Mouse (Mus musculus) macrophage (primary cell): Measurements from ENCODE around the gene Bcl11b. TPM values are rescaled to one million over a fixed set of nuclear protein-coding genes. Genes with fewer than 3 reads are reported as not detected.

Experiments
- H3K27ac ChIP-seq: fragments of 350-480 bp; formaldehyde crosslinking; 2 replicates; pipeline ENCODE4 v1.9.0; 2021
- H3K36me3 ChIP-seq: fragments of 350-480 bp; formaldehyde crosslinking; 2 replicates; pipeline ENCODE4 v1.9.0; 2021; ENCODE audit errors: inconsistent target
- H3K4me3 ChIP-seq: fragments of 350-480 bp; formaldehyde crosslinking; 2 replicates; pipeline ENCODE4 v1.9.0; 2021; ENCODE audit errors: inconsistent target
- H3K79me2 ChIP-seq: fragments of 350-480 bp; formaldehyde crosslinking; 2 replicates; pipeline ENCODE4 v1.9.0; 2021; ENCODE audit errors: inconsistent target
- WGBS: methylation state at CpG from one replicate; pipeline ENCODE4 v1.1.7; 2026; ENCODE audit warnings: inconsistent platforms; ENCODE audit not compliant: missing documents; 5-methylcytosine and 5-hydroxymethylcytosine counted together
- polyA plus RNA-seq: library from polyadenylated mRNA; stranded (reverse); fragments of 250-400 nt; gene quantifications from 3 replicates; pipeline ENCODE4 v1.2.4, GENCODE M21; 2018; ENCODE audit warnings: inconsistent platforms

Gene Bcl11b
- polyA plus RNA-seq, 1 experiment from 2014 or later = not detected

- WGBS = 61% methylated on average over 18 of the region's 18 CpGs
- Histone ChIP-seq H3K4me3 (no peak overlapping the region), H3K27ac (no peak overlapping the region), H3K79me2 (no peaks in the 10 kb centered on the region), H3K36me3 (no peaks in the 10 kb centered on the region)
Measured at GRCm38 (mm10) chr12:107969841-107970371, 33.5 kb downstream of the Bcl11b start.

- Histone ChIP-seq H3K36me3 (no peaks in the 10 kb centered on the region), H3K27ac (no peak overlapping the region), H3K4me3 (no peak overlapping the region), H3K79me2 (no peaks in the 10 kb centered on the region)
- 84% methylated on average over 8 of the region's 8 CpGs for WGBS
Measured at GRCm38 (mm10) chr12:107969126-107969525, 34.3 kb downstream of the Bcl11b start.

GRCm38 (mm10) chr12:107968331-107968730 lies 35.1 kb downstream of the Bcl11b start:
- 71% methylated on average over 3 of the region's 3 CpGs for WGBS
- H3K27ac ChIP-seq = no peak overlapping the region
- H3K4me3 ChIP-seq = no peak overlapping the region
- H3K79me2 ChIP-seq = no peaks in the 10 kb centered on the region
- H3K36me3 ChIP-seq = no peaks in the 10 kb centered on the region

GRCm38 (mm10) chr12:107967026-107967425 lies 36.4 kb downstream of the Bcl11b start:
- no peak overlapping the region for H3K27ac ChIP-seq
- no peaks in the 10 kb centered on the region for H3K36me3 ChIP-seq
- H3K79me2 ChIP-seq = no peaks in the 10 kb centered on the region
- 90% methylated on average over 7 of the region's 7 CpGs for WGBS
- H3K4me3 ChIP-seq = no peak overlapping the region

- no peak overlapping the region for H3K4me3 ChIP-seq
- WGBS = 85% methylated on average over 12 of the region's 12 CpGs
- no peaks in the 10 kb centered on the region for H3K36me3 ChIP-seq
- no peaks in the 10 kb centered on the region for H3K79me2 ChIP-seq
- H3K27ac ChIP-seq = no peak overlapping the region
Measured at GRCm38 (mm10) chr12:107965103-107965502, 38.3 kb downstream of the Bcl11b start.

- Histone ChIP-seq H3K36me3 (no peaks in the 10 kb centered on the region), H3K4me3 (no peak overlapping the region), H3K27ac (no peak overlapping the region), H3K79me2 (no peaks in the 10 kb centered on the region)
- 85% methylated on average over 14 of the region's 14 CpGs for WGBS
Measured at GRCm38 (mm10) chr12:107964396-107965085, 38.9 kb downstream of the Bcl11b start.

- 32% methylated on average over 7 of the region's 7 CpGs for WGBS
- Histone ChIP-seq H3K36me3 (no peaks in the 10 kb centered on the region), H3K4me3 (no peak overlapping the region), H3K27ac (no peak overlapping the region), H3K79me2 (no peaks in the 10 kb centered on the region)
Measured at GRCm38 (mm10) chr12:107962852-107963251, 40.5 kb downstream of the Bcl11b start.

- H3K79me2 ChIP-seq = no peaks in the 10 kb centered on the region
- no peaks in the 10 kb centered on the region for H3K36me3 ChIP-seq
- H3K4me3 ChIP-seq = no peak overlapping the region
- no peak overlapping the region for H3K27ac ChIP-seq
- 46% methylated on average over 15 of the region's 15 CpGs for WGBS
Measured at GRCm38 (mm10) chr12:107961843-107962242, 41.6 kb downstream of the Bcl11b start.

- WGBS = 61% methylated on average over 12 of the region's 12 CpGs
- Histone ChIP-seq H3K36me3 (no peaks in the 10 kb centered on the region), H3K79me2 (no peaks in the 10 kb centered on the region), H3K4me3 (no peak overlapping the region), H3K27ac (no peak overlapping the region)
Measured at GRCm38 (mm10) chr12:107960789-107961491, 42.5 kb downstream of the Bcl11b start.

- no peak overlapping the region for H3K4me3 ChIP-seq
- 86% methylated on average over 14 of the region's 14 CpGs for WGBS
- H3K27ac ChIP-seq = no peak overlapping the region
- H3K79me2 ChIP-seq = no peaks in the 10 kb centered on the region
- H3K36me3 ChIP-seq = no peaks in the 10 kb centered on the region
Measured at GRCm38 (mm10) chr12:107960365-107960764, 43.0 kb downstream of the Bcl11b start.

- no peaks in the 10 kb centered on the region for H3K36me3 ChIP-seq
- WGBS = 91% methylated on average over 7 of the region's 8 CpGs
- H3K27ac ChIP-seq = no peak overlapping the region
- no peak overlapping the region for H3K4me3 ChIP-seq
- no peaks in the 10 kb centered on the region for H3K79me2 ChIP-seq
Measured at GRCm38 (mm10) chr12:107959872-107960271, 43.5 kb downstream of the Bcl11b start.

- Histone ChIP-seq H3K79me2 (no peaks in the 10 kb centered on the region), H3K36me3 (no peaks in the 10 kb centered on the region), H3K4me3 (no peak overlapping the region), H3K27ac (no peak overlapping the region)
- WGBS = 88% methylated on average over 16 of the region's 16 CpGs
Measured at GRCm38 (mm10) chr12:107953044-107953684, 50.2 kb downstream of the Bcl11b start.

- Histone ChIP-seq H3K36me3 (no peaks in the 10 kb centered on the region), H3K27ac (no peak overlapping the region), H3K79me2 (no peaks in the 10 kb centered on the region), H3K4me3 (no peak overlapping the region)
- 88% methylated on average over 20 of the region's 20 CpGs for WGBS
Measured at GRCm38 (mm10) chr12:107952318-107952724, 51.1 kb downstream of the Bcl11b start.

- no peaks in the 10 kb centered on the region for H3K36me3 ChIP-seq
- no peaks in the 10 kb centered on the region for H3K79me2 ChIP-seq
- 77% methylated on average over 20 of the region's 20 CpGs for WGBS
- no peak overlapping the region for H3K4me3 ChIP-seq
- H3K27ac ChIP-seq = no peak overlapping the region
Measured at GRCm38 (mm10) chr12:107950667-107951179, 52.7 kb downstream of the Bcl11b start.

- Histone ChIP-seq H3K79me2 (no peaks in the 10 kb centered on the region), H3K36me3 (no peaks in the 10 kb centered on the region), H3K4me3 (no peak overlapping the region), H3K27ac (no peak overlapping the region)
- WGBS = 83% methylated on average over 10 of the region's 10 CpGs
Measured at GRCm38 (mm10) chr12:107949416-107949815, 54.0 kb downstream of the Bcl11b start.
